Mouse (Mus musculus): ENCODE results near the gene Lactb. TPM values are rescaled to one million over a fixed set of nuclear protein-coding genes. Genes with fewer than 3 reads are reported as not detected.
A peak's percentile ranks its signal among the peaks of the same experiment; 100 is the strongest.

Lactb gene
- polyA plus RNA-seq, 1 experiment from 2014 or later: 10.2 TPM

DNA sequence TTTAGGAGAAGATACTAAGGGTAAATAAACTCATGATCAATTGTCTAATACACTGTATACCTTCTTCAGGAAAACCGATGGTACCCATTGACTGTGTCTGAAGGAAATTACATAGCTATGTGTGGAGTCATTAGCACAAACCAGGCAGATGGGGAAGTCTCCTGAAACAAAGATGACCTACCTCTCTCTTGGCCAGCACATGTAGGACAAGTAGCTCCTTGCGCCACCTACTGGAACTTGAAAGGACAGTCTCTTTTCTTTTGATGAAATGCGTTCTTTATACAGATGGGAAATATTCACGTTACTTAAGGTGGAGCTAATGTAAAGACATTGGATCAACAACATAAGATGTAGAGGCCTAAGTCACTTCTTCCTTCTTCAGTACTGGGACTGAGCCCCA is 36.4 kb downstream of the Lactb start:
- no peaks in the 10 kb centered on the region for H3K27me3 ChIP-seq (ENCODE audit: control insufficient read depth, insufficient read depth, low read depth, low read length)
- H3K4me1 ChIP-seq (ENCODE audit: control insufficient read depth, insufficient read depth, low read length): peaks cover 4% of the 10 kb centered on the region
- no peak overlapping the region for H3K9ac ChIP-seq (ENCODE audit: low read depth, low read length)
- no peak overlapping the region for H3K4me3 ChIP-seq (ENCODE audit: low read depth, low read length)
- WGBS: 6% methylated on average over 4 of the region's 4 CpGs
- ATAC-seq: no peak
- H3K27ac ChIP-seq (ENCODE audit: low read length): no peak overlapping the region
- H3K4me2 ChIP-seq (ENCODE audit: low read length): no peak overlapping the region
- no peaks in the 10 kb centered on the region for H3K36me3 ChIP-seq (ENCODE audit: control insufficient read depth, insufficient read depth, low read length)
- H3K9me3 ChIP-seq (replicated peaks; ENCODE audit: control insufficient read depth, low read length, poor library complexity, severe bottlenecking): no peaks in the 10 kb centered on the region

DNA sequence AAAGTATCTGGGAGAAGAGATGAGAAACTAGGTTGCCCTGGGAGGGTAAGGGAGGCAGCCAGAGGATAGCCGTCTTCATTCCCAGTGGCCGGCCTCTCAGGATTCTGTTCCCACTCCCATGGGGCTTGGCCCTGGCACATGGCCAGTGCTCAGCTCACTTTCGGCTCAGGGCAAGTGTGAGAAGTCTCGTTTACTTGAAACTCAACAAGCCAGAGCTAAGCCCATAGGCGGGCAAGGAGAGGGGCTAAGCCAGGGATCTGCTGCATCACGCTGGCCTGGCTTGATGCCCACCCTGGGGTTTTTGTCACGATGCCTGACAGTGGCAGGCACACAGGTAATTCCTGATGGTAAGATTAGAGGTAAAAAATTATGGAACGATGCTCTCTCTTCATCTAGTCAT is 37.8 kb downstream of the Lactb start:
- WGBS: 63% methylated on average over 8 of the region's 8 CpGs
- Histone ChIP-seq H3K4me1 (ENCODE audit: control insufficient read depth, insufficient read depth, low read length) (peaks cover 8% of the 10 kb centered on the region), H3K27me3 (ENCODE audit: control insufficient read depth, insufficient read depth, low read depth, low read length) (no peaks in the 10 kb centered on the region), H3K36me3 (ENCODE audit: control insufficient read depth, insufficient read depth, low read length) (no peaks in the 10 kb centered on the region), H3K4me3 (ENCODE audit: low read depth, low read length) (no peak overlapping the region), H3K9me3 (replicated peaks; ENCODE audit: control insufficient read depth, low read length, poor library complexity, severe bottlenecking) (no peaks in the 10 kb centered on the region), H3K4me2 (ENCODE audit: low read length) (no peak overlapping the region), H3K27ac (ENCODE audit: low read length) (no peak overlapping the region), H3K9ac (ENCODE audit: low read depth, low read length) (no peak overlapping the region)
- no peak for ATAC-seq

DNA sequence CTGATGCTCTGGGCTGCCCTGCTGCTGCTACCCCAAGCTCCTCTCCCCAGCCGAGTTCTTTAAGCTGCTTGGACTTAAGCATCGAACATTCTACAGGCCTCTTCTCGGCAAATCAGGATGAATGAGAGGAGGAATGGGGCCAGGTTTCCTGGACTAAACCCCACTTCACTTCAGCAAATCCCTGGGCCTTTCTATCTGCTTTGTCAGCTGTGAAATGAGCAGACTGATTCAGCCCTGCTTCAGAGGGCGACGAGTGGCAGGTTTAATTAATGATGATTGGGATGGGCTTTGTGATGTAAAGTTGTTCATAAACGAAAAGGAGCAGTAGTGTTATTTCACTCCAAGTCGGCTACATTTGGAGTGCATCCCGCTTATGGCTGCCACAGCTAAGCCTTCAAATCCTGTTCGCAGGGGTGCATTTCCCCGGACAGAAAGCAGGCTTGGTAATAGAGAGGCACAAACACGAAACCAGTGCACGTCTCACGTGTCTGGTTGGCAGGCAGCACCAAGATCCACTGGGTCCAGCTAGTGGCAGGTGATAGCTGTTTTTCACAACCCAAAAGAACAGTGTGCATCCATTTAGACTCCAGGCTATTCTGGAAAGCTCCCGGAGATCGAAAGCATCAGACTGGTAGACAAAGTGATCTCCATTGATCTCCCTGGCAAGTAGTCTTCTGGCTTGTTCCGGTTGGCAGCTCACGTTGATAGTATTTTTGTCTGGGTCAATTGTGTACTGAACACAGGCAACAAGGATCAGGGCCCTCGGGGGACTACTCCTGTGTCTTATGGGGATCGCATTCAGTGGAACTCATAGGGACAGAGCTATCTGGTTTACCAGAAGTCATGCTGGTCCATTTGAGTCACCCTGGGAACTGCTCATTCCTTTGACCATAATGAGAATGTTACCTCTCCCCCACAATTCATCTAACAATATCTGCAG is 41.1 kb downstream of the Lactb start:
- no peaks in the 10 kb centered on the region for H3K27me3 ChIP-seq (ENCODE audit: control insufficient read depth, insufficient read depth, low read depth, low read length)
- H3K36me3 ChIP-seq (ENCODE audit: control insufficient read depth, insufficient read depth, low read length): no peaks in the 10 kb centered on the region
- no peak overlapping the region for H3K4me2 ChIP-seq (ENCODE audit: low read length)
- peaks cover 8% of the 10 kb centered on the region for H3K4me1 ChIP-seq (ENCODE audit: control insufficient read depth, insufficient read depth, low read length)
- peak; percentile 78 for ATAC-seq
- H3K4me3 ChIP-seq (ENCODE audit: low read depth, low read length): no peak overlapping the region
- H3K9me3 ChIP-seq (replicated peaks; ENCODE audit: control insufficient read depth, low read length, poor library complexity, severe bottlenecking): no peaks in the 10 kb centered on the region
- H3K27ac ChIP-seq (ENCODE audit: low read length): peak overlapping the region; percentile 56
- WGBS: 16% methylated on average over 19 of the region's 19 CpGs
- no peak overlapping the region for H3K9ac ChIP-seq (ENCODE audit: low read depth, low read length)

DNA sequence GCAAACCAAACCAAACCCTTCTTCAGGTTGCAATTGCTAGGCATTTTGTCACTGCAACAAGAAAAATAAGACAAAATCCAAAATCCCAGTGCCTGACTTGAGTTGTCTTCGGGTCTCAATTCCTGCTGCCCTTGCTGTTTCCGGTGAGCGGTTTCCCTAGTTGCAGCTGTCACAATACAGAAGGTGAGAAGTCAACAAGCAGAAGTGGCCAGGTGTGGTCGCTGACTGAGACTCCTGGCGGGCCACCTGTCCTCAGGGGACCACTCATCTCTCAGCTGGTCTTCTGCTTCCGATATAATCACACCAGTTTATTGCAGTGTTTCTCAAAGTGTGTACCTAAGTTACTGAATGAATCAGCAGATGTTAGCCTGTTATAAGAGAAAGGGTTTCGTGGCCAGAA is 44.9 kb downstream of the Lactb start:
- 76% methylated on average over 7 of the region's 7 CpGs for WGBS
- ATAC-seq: no peak

DNA sequence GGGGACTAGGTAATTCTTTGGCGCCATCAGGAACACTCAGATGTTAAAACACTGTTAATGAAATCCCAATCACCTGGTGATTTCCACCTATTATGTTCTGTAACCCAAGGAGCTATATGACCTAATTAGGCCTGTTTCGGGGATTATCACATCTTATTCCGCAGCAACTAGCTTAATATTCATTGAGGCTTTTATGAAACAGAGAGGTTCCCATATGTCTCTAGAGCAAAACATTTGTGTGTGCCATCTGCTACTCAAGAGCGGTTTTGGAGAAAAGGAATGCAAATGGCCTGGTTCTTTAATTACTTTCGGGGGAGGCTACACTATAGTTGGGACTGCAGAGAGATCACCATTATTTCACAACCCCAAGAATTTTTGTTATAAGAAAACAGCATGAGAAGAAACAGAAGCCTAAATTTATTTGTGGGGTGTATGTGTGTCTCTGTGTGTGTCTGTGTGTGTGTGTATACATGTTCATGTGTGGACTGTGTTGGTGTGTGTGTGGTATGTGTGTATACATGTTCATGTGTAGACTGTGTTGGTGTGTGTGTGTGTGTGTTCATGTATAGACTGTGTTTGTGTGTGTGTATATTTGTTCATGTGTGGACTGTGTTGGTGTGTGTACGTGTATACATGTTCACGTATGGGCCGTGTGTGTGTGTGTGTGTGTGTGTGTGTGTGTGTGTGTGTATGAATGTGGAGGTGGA is 47.4 kb downstream of the Lactb start:
- Histone ChIP-seq H3K36me3 (ENCODE audit: control insufficient read depth, insufficient read depth, low read length) (no peaks in the 10 kb centered on the region), H3K4me3 (ENCODE audit: low read depth, low read length) (no peak overlapping the region), H3K9ac (ENCODE audit: low read depth, low read length) (no peak overlapping the region), H3K27me3 (ENCODE audit: control insufficient read depth, insufficient read depth, low read depth, low read length) (no peaks in the 10 kb centered on the region), H3K4me2 (ENCODE audit: low read length) (no peak overlapping the region), H3K9me3 (replicated peaks; ENCODE audit: control insufficient read depth, low read length, poor library complexity, severe bottlenecking) (no peaks in the 10 kb centered on the region), H3K27ac (ENCODE audit: low read length) (no peak overlapping the region), H3K4me1 (ENCODE audit: control insufficient read depth, insufficient read depth, low read length) (0 out of 2 replicates have a peak, but pooled peaks cover 2% of the 10 kb centered on the region)
- WGBS: 48% methylated on average over 7 of the region's 8 CpGs
- ATAC-seq: no peak

More for the DNA sequence above, 44.9 kb downstream of the Lactb start:
- no peak overlapping the region for H3K27ac ChIP-seq (ENCODE audit: low read length)
- no peaks in the 10 kb centered on the region for H3K9me3 ChIP-seq (replicated peaks; ENCODE audit: control insufficient read depth, low read length, poor library complexity, severe bottlenecking)
- H3K4me2 ChIP-seq (ENCODE audit: low read length): no peak overlapping the region
- H3K4me3 ChIP-seq (ENCODE audit: low read depth, low read length): no peak overlapping the region
- no peaks in the 10 kb centered on the region for H3K27me3 ChIP-seq (ENCODE audit: control insufficient read depth, insufficient read depth, low read depth, low read length)
- H3K36me3 ChIP-seq (ENCODE audit: control insufficient read depth, insufficient read depth, low read length): no peaks in the 10 kb centered on the region
- H3K4me1 ChIP-seq (ENCODE audit: control insufficient read depth, insufficient read depth, low read length): peaks cover 10% of the 10 kb centered on the region
- H3K9ac ChIP-seq (ENCODE audit: low read depth, low read length): no peak overlapping the region

DNA sequence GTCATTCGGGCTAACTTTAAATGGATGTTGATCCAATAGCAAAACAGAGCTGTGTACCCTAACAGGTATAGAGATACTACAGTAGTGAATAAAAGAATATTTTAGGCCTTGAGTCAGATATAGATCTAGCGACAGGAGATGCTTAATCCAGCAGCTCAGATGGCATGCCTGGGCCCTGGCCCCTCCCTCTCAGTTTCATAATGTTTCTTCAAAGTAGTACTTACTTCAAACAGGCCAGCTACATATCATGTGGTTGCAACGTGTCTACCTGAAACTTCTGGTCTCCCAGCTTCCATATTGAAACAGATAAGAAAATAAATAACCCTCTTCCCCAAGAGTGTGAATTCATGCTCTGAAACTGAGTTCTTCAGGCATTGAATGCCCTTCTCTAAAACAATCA is 49.4 kb downstream of the Lactb start:
- ATAC-seq: no peak
- Histone ChIP-seq H3K27ac (ENCODE audit: low read length) (no peak overlapping the region), H3K9me3 (replicated peaks; ENCODE audit: control insufficient read depth, low read length, poor library complexity, severe bottlenecking) (no peaks in the 10 kb centered on the region), H3K4me1 (ENCODE audit: control insufficient read depth, insufficient read depth, low read length) (0 out of 2 replicates have a peak, but pooled peaks cover 2% of the 10 kb centered on the region), H3K27me3 (ENCODE audit: control insufficient read depth, insufficient read depth, low read depth, low read length) (no peaks in the 10 kb centered on the region), H3K36me3 (ENCODE audit: control insufficient read depth, insufficient read depth, low read length) (no peaks in the 10 kb centered on the region), H3K4me2 (ENCODE audit: low read length) (no peak overlapping the region), H3K4me3 (ENCODE audit: low read depth, low read length) (no peak overlapping the region), H3K9ac (ENCODE audit: low read depth, low read length) (no peak overlapping the region)
- WGBS: 88% methylated on average over 3 of the region's 3 CpGs

DNA sequence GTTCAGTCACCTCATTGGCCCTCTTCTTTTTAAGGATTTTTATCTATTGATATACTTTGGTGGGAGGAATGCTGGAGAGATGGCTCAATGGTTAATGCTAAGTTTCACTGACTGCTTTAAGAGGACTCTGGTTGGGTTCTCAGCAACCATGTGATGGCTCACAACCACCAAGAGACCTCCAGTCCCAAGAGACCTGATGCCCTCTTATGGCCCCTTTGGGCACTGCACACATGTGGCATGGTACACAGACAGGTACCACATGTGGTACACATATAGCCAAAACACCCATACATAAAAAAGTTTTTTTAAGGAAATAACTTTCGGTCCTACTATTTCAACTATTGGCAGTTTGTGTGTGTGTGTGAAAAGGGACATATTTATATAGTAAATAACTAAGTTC is 53.2 kb downstream of the Lactb start:
- Histone ChIP-seq H3K4me1 (ENCODE audit: control insufficient read depth, insufficient read depth, low read length) (peaks cover 21% of the 10 kb centered on the region), H3K9me3 (replicated peaks; ENCODE audit: control insufficient read depth, low read length, poor library complexity, severe bottlenecking) (no peaks in the 10 kb centered on the region), H3K36me3 (ENCODE audit: control insufficient read depth, insufficient read depth, low read length) (no peaks in the 10 kb centered on the region), H3K27ac (ENCODE audit: low read length) (no peak overlapping the region), H3K9ac (ENCODE audit: low read depth, low read length) (no peak overlapping the region), H3K4me2 (ENCODE audit: low read length) (no peak overlapping the region), H3K4me3 (ENCODE audit: low read depth, low read length) (no peak overlapping the region), H3K27me3 (ENCODE audit: control insufficient read depth, insufficient read depth, low read depth, low read length) (no peaks in the 10 kb centered on the region)
- WGBS: 97% methylated on average over 1 of the region's 1 CpGs
- ATAC-seq: no peak

DNA sequence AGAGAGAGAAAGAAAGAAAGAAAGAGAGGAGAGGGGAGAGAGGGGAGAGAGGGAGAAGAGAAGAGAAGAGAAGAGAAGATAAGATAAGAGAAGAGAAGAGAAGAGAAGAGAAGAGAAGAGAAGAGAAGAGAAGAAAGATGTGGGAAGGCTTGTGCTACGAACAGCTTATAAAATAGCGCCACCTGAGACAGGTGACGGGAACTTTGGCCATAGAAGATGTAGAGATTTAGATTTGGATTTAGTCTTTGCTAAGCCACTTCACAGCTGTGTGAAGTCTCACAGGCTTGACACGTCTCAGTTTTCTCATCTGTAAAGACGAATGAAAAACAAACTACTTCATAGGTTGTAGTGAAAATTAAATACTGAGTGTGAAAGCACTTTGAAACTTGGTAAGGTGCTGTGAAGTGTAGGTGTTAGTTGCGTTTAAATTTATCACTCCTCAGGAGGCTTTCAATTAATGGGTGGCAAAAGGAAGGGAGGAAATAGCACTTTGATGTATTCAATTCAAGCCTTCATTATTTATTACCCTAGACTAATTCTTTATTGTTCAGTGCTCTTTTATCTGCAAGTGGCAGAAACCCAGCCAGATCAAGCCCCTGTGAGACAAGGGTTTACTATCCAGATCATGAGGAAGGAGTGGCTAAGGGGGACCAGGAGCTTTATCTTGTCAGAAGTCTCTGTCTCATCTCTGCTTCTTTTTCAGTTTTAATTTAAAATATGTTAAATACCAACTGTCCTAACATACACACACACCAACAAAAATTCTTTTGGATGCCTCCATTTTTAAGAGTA is 54.6 kb downstream of the Lactb start:
- H3K9ac ChIP-seq (ENCODE audit: low read depth, low read length): no peak overlapping the region
- H3K36me3 ChIP-seq (ENCODE audit: control insufficient read depth, insufficient read depth, low read length): no peaks in the 10 kb centered on the region
- 10% methylated on average over 6 of the region's 6 CpGs for WGBS
- no peak overlapping the region for H3K27ac ChIP-seq (ENCODE audit: low read length)
- peaks cover 21% of the 10 kb centered on the region for H3K4me1 ChIP-seq (ENCODE audit: control insufficient read depth, insufficient read depth, low read length)
- no peaks in the 10 kb centered on the region for H3K9me3 ChIP-seq (replicated peaks; ENCODE audit: control insufficient read depth, low read length, poor library complexity, severe bottlenecking)
- peak overlapping the region; percentile 78; the same call in 1 of the 2 replicates for H3K4me2 ChIP-seq (ENCODE audit: low read length)
- H3K27me3 ChIP-seq (ENCODE audit: control insufficient read depth, insufficient read depth, low read depth, low read length): no peaks in the 10 kb centered on the region
- no peak overlapping the region; the same call in 1 of the 2 replicates for H3K4me3 ChIP-seq (ENCODE audit: low read depth, low read length)
- ATAC-seq: no peak
